Mouse (Mus musculus) MN1 (cell line): ENCODE measurements around the gene Cd24a.

Experiments
- DNase-seq: peaks from one replicate; pipeline ENCODE4 v3.0.0-alpha.2; 2016; ENCODE audit warnings: low spot score

Gene Cd24a

DNA sequence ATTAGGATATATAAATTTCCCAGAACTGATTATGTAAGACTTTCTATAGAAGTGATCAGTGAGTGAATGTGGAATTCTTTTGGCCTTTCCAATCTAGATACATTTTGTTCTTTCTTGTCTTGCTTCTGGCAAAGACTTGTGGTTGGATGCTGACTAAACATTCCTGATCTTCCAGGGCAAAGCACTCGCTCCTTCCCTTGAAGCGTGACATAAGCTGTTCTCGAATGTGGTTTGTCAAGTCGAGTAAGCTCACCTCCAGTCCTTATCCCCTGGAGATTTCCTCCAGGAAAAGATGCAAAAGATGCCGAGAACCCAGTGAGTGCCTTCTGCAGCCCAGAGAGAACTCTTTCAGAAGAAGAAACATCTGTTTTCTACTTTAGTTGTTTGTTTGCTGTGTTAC is 51.1 kb downstream of the Cd24a start:
- DNase-seq: no peak

DNA sequence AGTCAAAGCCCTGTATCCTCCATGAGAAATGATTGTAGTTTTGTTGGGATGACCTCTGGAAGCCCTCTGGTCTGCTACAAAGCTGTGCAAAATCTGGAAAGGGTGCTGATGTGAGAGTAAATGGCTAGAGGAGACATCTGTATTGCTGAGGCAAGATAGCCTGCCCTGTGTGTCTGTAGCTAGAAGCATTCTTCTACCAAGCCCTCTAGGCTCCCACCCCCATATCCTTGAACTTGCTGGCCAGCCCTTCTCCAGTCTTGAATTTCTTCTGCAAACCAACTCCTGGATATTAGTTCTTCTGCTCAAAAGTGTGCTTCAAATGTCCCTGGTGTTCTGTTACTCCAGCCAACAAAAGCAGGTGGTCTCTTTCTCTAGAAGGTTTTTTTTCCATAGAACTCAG is 51.8 kb downstream of the Cd24a start:
- DNase-seq: no peak

DNA sequence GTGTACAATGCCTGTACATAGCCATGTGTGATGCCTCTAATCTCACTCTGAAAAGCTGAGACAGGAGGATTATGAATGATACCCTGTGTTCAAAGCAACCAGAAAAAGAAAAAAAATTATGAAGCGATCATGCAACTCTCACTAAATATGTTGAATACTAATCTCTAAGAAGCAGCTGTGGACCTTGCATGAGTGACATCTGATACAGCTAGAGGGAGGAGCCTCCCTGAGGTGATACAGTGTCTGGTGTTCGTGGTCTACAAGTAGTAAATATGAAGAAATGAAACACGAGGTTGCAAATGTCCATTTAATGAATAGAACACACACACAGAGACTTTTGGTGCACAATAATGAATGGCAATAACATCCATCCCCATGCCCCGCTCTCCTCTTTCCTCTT is 52.5 kb downstream of the Cd24a start:
- DNase-seq: no peak

DNA sequence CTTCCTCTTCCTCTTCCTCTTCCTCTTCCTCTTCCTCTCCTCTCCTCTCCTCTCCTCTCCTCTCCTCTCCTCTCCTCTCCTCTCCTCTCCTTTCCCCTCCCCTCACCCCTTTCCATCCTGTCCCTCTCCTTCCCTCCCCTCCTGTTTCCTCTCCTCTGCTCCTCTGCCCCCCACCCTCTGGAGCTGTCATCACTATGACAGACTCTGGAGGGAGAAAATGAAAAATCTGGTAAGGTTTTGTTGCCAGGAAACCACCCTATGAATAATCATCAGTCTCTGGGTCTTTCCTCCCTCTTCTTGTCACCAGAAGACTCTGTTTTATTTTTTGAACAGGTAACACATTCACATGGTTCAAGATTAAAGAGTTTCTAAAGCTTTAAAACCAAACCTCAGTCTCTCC is 53.0 kb downstream of the Cd24a start:
- DNase-seq: no peak

DNA sequence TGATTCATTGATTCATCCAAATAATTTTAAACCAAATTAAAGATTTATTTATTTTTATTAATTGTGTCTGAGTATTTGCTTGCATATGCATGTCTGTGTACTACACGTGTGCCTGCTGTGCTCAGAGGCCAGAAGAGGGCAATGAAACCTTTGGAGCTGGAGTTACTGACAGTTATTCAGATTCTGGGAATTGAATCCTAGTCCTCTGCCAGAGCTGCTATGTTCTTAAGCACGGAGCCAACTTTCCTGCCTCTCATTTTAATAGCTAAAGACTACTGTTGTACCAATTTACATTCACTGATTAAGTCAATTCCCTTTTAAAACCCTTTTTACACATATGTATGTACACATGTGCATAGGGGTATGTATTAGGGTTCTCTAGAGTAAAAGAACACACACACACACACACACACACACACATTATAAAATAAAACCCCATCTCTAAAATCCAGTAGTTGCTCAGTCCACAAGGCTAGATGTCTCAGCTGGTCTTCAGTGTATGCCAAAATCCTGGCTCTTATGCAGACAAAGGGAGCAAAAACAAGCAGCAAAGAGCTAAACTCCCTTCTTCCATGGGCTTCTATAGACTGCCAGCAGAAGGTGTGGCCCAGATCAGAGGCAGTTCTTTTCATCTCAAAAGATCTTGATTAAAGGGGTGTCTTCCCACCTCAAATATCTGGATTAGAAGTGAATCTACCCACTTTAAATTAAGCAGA is 53.7 kb downstream of the Cd24a start:
- no peak for DNase-seq

DNA sequence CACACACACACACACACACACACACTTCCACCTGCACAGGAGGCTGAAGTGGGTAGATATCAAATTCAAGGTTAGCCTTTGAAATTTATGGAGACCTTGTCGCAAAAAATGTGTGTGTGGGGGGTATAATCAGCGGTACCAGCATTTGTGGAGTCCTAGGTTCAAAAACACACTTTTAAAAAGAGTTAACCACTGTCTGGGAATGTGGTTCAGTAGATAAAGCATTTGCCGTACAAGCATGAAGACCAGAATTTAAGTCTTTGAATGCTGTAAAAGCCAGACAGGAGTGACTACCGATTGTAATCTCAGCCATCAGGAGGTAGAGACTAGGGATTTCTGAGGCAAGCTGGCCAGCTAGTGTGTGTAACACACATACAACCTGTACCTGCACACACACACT is 55.0 kb downstream of the Cd24a start:
- no peak for DNase-seq
